Mouse (Mus musculus): ENCODE data around the gene Ell.

DNA sequence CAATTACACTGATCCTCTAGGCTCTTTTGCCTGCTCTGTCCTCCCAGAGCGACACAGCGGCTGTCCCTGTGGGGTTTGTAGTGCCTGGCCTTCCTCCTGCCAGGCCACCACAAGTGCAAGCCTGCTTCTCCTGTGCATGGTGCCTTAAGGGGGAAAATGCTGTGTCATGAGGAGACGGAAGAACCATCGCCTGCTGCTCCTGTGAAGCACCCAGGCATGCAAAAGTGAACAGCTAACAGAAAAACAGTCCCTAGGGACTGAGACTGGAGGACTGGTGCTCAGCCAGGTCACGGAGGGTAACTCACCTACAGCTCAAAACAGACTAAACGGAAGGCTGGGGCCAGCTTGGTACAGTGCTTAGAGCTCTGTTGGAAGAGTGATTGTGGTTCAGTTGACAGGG lies 96.3 kb downstream of the Ell start:
- TF ChIP-seq CTCF (IDR thresholded peaks at IDR 0.05; ENCODE audit: extremely low read depth, insufficient read length, insufficient replicate concordance, low read depth, low read length) (no peak), POLR2A (IDR thresholded peaks at IDR 0.05; ENCODE audit: low read depth, low read length) (no peak)

All from small intestine, adult 2 months (tissue).